Mouse (Mus musculus) yolk sac, embryonic 10.5 days (tissue): Measurements from ENCODE around the gene Igflr1.

Source experiments
- DNase-seq: peaks from one replicate; pipeline ENCODE4 v3.0.0-alpha.2; 2017; ENCODE audit warnings: low spot score

Igflr1 gene

GRCm38 (mm10) chr7:30553810-30554584 is 11.2 kb upstream of the Igflr1 start:
- DNase-seq: no peak

GRCm38 (mm10) chr7:30556894-30557536 is 8.2 kb upstream of the Igflr1 start:
- DNase-seq: no peak

GRCm38 (mm10) chr7:30557901-30558514 is 7.2 kb upstream of the Igflr1 start:
- DNase-seq: no peak

- no peak for DNase-seq
Observed at GRCm38 (mm10) chr7:30558656-30559442, 6.4 kb upstream of the Igflr1 start.

GRCm38 (mm10) chr7:30559443-30559954 is 5.7 kb upstream of the Igflr1 start, which contains the start of gene Lin37:
Gene Lin37 (minus strand): TSS chr7:30559838.
- peak; percentile 98 for DNase-seq

- DNase-seq: no peak
Observed at GRCm38 (mm10) chr7:30560296-30560695, 4.9 kb upstream of the Igflr1 start.

GRCm38 (mm10) chr7:30562526-30563116 is 2.6 kb upstream of the Igflr1 start:
- DNase-seq: no peak

GRCm38 (mm10) chr7:30563117-30563905 is 1.9 kb upstream of the Igflr1 start, which contains the start of the genes U2af1l4, Gm49396 and Psenen:
Gene U2af1l4 (plus strand): TSS chr7:30563301.
Gene Gm49396 (plus strand): TSS chr7:30563344.
Gene Psenen (minus strand): TSS chr7:30563627.
- peak; percentile 96 for DNase-seq

- DNase-seq: no peak
Observed at GRCm38 (mm10) chr7:30563906-30564280, 1.3 kb upstream of the Igflr1 start.

GRCm38 (mm10) chr7:30566033-30566432 is 806 bp downstream of the Igflr1 start:
- DNase-seq: no peak

GRCm38 (mm10) chr7:30567555-30567954 is 2.3 kb downstream of the Igflr1 start:
- DNase-seq: no peak

- DNase-seq: no peak
Observed at GRCm38 (mm10) chr7:30572389-30572788, 7.2 kb downstream of the Igflr1 start.

- no peak for DNase-seq
Observed at GRCm38 (mm10) chr7:30572969-30573368, 7.7 kb downstream of the Igflr1 start.

GRCm38 (mm10) chr7:30579950-30580349 is 14.7 kb downstream of the Igflr1 start:
- no peak for DNase-seq

- DNase-seq: no peak
Observed at GRCm38 (mm10) chr7:30581547-30581946, 16.3 kb downstream of the Igflr1 start.

GRCm38 (mm10) chr7:30584339-30584738 is 19.1 kb downstream of the Igflr1 start:
- DNase-seq: no peak

- DNase-seq: no peak
Observed at GRCm38 (mm10) chr7:30585170-30585569, 19.9 kb downstream of the Igflr1 start.

- DNase-seq: no peak
Observed at GRCm38 (mm10) chr7:30586455-30587020, 21.3 kb downstream of the Igflr1 start.

GRCm38 (mm10) chr7:30587842-30588667 is 22.8 kb downstream of the Igflr1 start:
- DNase-seq: peak; percentile 66
